Mouse (Mus musculus): ENCODE results near the gene Zfp729a.

DNA sequence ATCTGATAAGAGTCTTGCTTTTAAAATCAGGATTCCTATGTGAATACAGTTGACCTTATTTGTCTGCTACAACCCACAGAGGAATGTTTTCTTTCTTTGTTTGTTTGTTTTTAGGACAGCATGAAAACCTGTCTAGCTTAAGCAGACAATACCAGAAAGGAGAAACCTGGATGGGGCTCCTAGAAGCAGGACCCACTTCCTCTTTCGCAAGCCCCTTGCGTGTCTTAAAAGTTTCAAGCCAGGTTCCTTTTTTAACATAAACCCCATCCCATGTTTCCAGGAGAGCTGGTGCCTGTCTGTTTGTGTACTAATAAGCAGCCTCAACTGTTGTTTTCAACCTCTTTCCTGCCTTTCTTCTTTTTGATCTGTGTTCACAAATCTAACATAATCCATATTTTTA, 37.3 kb upstream of the Zfp729a start:
- TF ChIP-seq POLR2A (IDR thresholded peaks at IDR 0.05; ENCODE audit: borderline replicate concordance, low read depth, low read length) (no peak), CTCF (IDR thresholded peaks at IDR 0.05; ENCODE audit: low read depth, low read length) (no peak)

Data from bone marrow macrophage, adult 2 months (primary cell).